Mouse (Mus musculus): Measurements from ENCODE around the gene Efl1. TPM values are rescaled to one million over a fixed set of nuclear protein-coding genes. Genes with fewer than 3 reads are reported as not detected.

Efl1 gene
- total and polyA plus RNA-seq, 3 experiments: 12.6 to 15.6 TPM; not detected in 1

DNA sequence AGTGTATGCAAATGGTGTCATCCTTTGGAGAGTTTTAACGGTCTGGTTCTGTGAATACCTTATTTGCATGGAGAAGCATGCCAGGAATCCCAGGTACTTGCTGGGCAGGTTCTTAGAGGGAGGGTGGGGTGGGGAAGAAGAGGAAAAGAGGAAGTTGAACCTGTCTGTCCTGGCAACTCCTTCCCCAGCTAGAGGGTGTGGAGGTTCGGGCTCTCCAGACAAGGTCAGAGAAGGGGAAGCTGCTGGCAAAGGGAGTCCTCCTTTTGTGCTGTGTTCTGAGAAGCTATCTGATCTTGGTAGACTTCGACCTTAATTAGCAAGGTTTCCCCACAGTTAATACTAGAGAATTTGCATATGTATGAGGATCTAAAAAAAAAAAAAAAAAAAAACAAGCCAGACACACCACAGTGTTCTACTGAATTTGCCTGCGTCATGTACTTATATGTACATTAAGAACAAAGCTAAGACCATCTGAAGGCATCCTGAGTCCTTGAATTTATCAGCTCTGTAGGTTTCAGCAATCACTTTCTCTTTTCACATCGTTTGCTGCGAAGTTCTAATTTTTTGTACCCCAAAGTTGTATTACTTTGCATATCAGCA, 137.0 kb downstream of the Efl1 start:
- DNase-seq (ENCODE audit: low read depth, low spot score): peak; percentile 85
- no peak for TF ChIP-seq USF1 (IDR thresholded peaks at IDR 0.05; ENCODE audit: low read depth, low read length)
- 0 out of 2 replicates have a peak, but pooled peaks have one; percentile 27 for TF ChIP-seq GATA1 (IDR thresholded peaks at IDR 0.05; ENCODE audit: low read depth, low read length)
- no peak for TF ChIP-seq TAL1 (IDR thresholded peaks at IDR 0.05; ENCODE audit: low read length)
- TF ChIP-seq MAFK (IDR thresholded peaks at IDR 0.05; ENCODE audit: borderline replicate concordance, low read depth, low read length): no peak
- TF ChIP-seq CHD2 (IDR thresholded peaks at IDR 0.05; ENCODE audit: low read length): no peak
- TF ChIP-seq HCFC1 (IDR thresholded peaks at IDR 0.05; ENCODE audit: low read depth, low read length): no peak
- no peak; the same call in 1 of the 2 replicates for TF ChIP-seq RAD21 (IDR thresholded peaks at IDR 0.05; ENCODE audit: low read depth, low read length)
- no peak for TF ChIP-seq CTCF (IDR thresholded peaks at IDR 0.05 in 2 of 3, conservative IDR thresholded peaks at IDR 0.05 in 1 of 3; ENCODE audit: control insufficient read depth in 1 of 3, insufficient read depth in 1 of 3, low read depth in 2 of 3, low read length in 3 of 3, poor library complexity in 1 of 3, severe bottlenecking in 1 of 3)
- TF ChIP-seq ZC3H11A (IDR thresholded peaks at IDR 0.05; ENCODE audit: low read depth, low read length): no peak
- no peak for TF ChIP-seq MYB (IDR thresholded peaks at IDR 0.05; ENCODE audit: low read depth, low read length)
- peak; percentile 91 for TF ChIP-seq ZNF384 (IDR thresholded peaks at IDR 0.05; ENCODE audit: low read depth, low read length)
- no peak for TF ChIP-seq GABPA (IDR thresholded peaks at IDR 0.05; ENCODE audit: low read depth, low read length)
- no peak for TF ChIP-seq MEF2A (IDR thresholded peaks at IDR 0.05; ENCODE audit: extremely low read depth, insufficient replicate concordance, low read depth, low read length, poor library complexity, severe bottlenecking)
- TF ChIP-seq MXI1 (IDR thresholded peaks at IDR 0.05; ENCODE audit: low read depth, low read length): no peak; the same call in 1 of the 2 replicates
- TF ChIP-seq KAT2A (conservative IDR thresholded peaks at IDR 0.05; ENCODE audit: low read depth, low read length): no peak
- TF ChIP-seq ETS1 (IDR thresholded peaks at IDR 0.05; ENCODE audit: low read depth, low read length): peak; percentile 37; the same call in 1 of the 2 replicates
- TF ChIP-seq MAZ (IDR thresholded peaks at IDR 0.05; ENCODE audit: low read depth, low read length): no peak
- peak; percentile 8; the same call in 1 of the 2 replicates for TF ChIP-seq TCF12 (IDR thresholded peaks at IDR 0.05; ENCODE audit: low read depth, low read length)
- no peak for TF ChIP-seq BHLHE40 (IDR thresholded peaks at IDR 0.05; ENCODE audit: borderline replicate concordance, low read depth, low read length)
- TF ChIP-seq POLR2AphosphoS2 (IDR thresholded peaks at IDR 0.05; ENCODE audit: low read length): no peak
- TF ChIP-seq ZKSCAN1 (IDR thresholded peaks at IDR 0.05; ENCODE audit: low read depth, low read length): no peak
- TF ChIP-seq EP300 (IDR thresholded peaks at IDR 0.05; ENCODE audit: low read depth in 1 of 2, low read length in 2 of 2): no peak; a peak in 1 of 4 replicates
- no peak for TF ChIP-seq MYC (IDR thresholded peaks at IDR 0.05; ENCODE audit: low read depth, low read length)
- no peak for TF ChIP-seq NELFE (IDR thresholded peaks at IDR 0.05; ENCODE audit: low read depth, low read length)
- TF ChIP-seq SMC3 (IDR thresholded peaks at IDR 0.05; ENCODE audit: low read depth, low read length): no peak
- TF ChIP-seq NRF1 (IDR thresholded peaks at IDR 0.05; ENCODE audit: insufficient read depth, low read depth, low read length, poor library complexity, severe bottlenecking): no peak
- no peak for TF ChIP-seq E2F4 (IDR thresholded peaks at IDR 0.05; ENCODE audit: borderline replicate concordance, low read depth, low read length)
- no peaks in the 10 kb centered on the region for H3K9me3 ChIP-seq (replicated peaks; ENCODE audit: insufficient read depth, low read length)
- peak overlapping the region; percentile 34 to 73 for H3K4me3 ChIP-seq (ENCODE audit: control insufficient read depth in 1 of 2, insufficient read depth in 1 of 2, low read depth in 2 of 2, low read length in 2 of 2)
- no peaks in the 10 kb centered on the region; a peak in 2 of 4 replicates for H3K36me3 ChIP-seq (ENCODE audit: control insufficient read depth in 1 of 2, insufficient read depth in 2 of 2, low read length in 2 of 2)
- peaks cover 0 to 7% of the 10 kb centered on the region in 2 experiments; a peak in 3 of 4 replicates for H3K4me1 ChIP-seq (ENCODE audit: control insufficient read depth in 1 of 2, insufficient read depth in 2 of 2, low read length in 2 of 2)
- H3K27ac ChIP-seq (ENCODE audit: control insufficient read depth, low read depth, low read length): peak overlapping the region; percentile 52
- no peaks in the 10 kb centered on the region for H3K27me3 ChIP-seq (ENCODE audit: control insufficient read depth in 1 of 2, insufficient read depth in 2 of 2, low read length in 2 of 2)
- H3K79me2 ChIP-seq (ENCODE audit: control insufficient read depth, insufficient read depth, low read length, poor library complexity): no peaks in the 10 kb centered on the region
- peak overlapping the region; percentile 29; the same call in 1 of the 2 replicates for H3K9ac ChIP-seq (ENCODE audit: control insufficient read depth, low read depth, low read length, poor library complexity, severe bottlenecking)

Data from MEL (cell line).